Mouse (Mus musculus): ENCODE results near the gene Mmp28. TPM values are rescaled to one million over a fixed set of nuclear protein-coding genes. Genes with fewer than 3 reads are reported as not detected.

Mmp28 gene
- polyA plus RNA-seq, 1 experiment: 10.2 TPM

GRCm38 (mm10) chr11:83406391-83406790 is 56.5 kb downstream of the Mmp28 start:
- no peak for TF ChIP-seq E2F4 (IDR thresholded peaks at IDR 0.05; ENCODE audit: insufficient read depth)
- TF ChIP-seq MYOD1 (IDR thresholded peaks at IDR 0.05; ENCODE audit: control insufficient read depth in 1 of 3, insufficient read length in 2 of 3, low read depth in 2 of 3): no peak
- H3K4me3 ChIP-seq: no peak overlapping the region
- H3ac ChIP-seq (ENCODE audit: control insufficient read depth, insufficient read length): no peak overlapping the region
- peaks cover 20% of the 10 kb centered on the region for H3K27me3 ChIP-seq (ENCODE audit: control insufficient read depth, insufficient read depth, insufficient read length)
- H3K79me2 ChIP-seq (ENCODE audit: control insufficient read depth, insufficient read depth): no peaks in the 10 kb centered on the region
- H3K36me3 ChIP-seq (ENCODE audit: control insufficient read depth, insufficient read depth): peaks cover 19% of the 10 kb centered on the region
- no peak overlapping the region for H3K4me2 ChIP-seq (ENCODE audit: low read depth)

DNA sequence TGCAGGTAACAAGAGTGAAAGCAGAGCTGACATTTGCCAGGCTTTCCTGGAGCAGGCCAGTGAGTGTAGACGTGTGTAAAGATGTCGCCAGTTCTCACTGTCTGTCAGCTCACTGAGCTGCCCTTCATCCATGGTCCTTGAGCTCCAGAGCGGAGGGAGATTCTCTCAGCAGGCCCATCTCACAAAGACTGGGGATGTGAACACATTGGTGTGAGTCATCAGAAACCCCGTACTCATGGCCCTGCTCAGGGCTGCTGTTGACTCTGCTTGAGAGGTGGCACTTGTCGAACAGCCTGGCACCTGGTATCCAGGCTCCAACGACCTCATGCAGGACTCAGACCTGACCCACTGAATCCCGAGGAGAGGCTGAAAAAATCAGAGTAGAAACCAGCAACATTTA is 59.1 kb downstream of the Mmp28 start:
- peaks cover 26% of the 10 kb centered on the region for H3K36me3 ChIP-seq (ENCODE audit: control insufficient read depth, insufficient read depth)
- H3K4me2 ChIP-seq (ENCODE audit: low read depth): no peak overlapping the region
- no peaks in the 10 kb centered on the region for H3K79me2 ChIP-seq (ENCODE audit: control insufficient read depth, insufficient read depth)
- no peak for TF ChIP-seq MYOG (IDR thresholded peaks at IDR 0.05; ENCODE audit: control insufficient read depth in 1 of 3, insufficient read depth in 1 of 3, insufficient read length in 2 of 3, low read depth in 2 of 3)
- no peak for TF ChIP-seq POLR2AphosphoS2 (IDR thresholded peaks at IDR 0.05; ENCODE audit: insufficient read length, low read depth)
- no peak for TF ChIP-seq MAX (IDR thresholded peaks at IDR 0.05; ENCODE audit: low read depth)
- TF ChIP-seq TCF12 (IDR thresholded peaks at IDR 0.05; ENCODE audit: insufficient read depth, poor library complexity, severe bottlenecking): no peak
- no peak for TF ChIP-seq POLR2A (IDR thresholded peaks at IDR 0.05; ENCODE audit: insufficient read length, low read depth)
- TF ChIP-seq TCF3 (IDR thresholded peaks at IDR 0.05; ENCODE audit: insufficient read length, low read depth): no peak
- no peak for TF ChIP-seq E2F4 (IDR thresholded peaks at IDR 0.05; ENCODE audit: insufficient read depth)
- no peak for TF ChIP-seq CEBPB (IDR thresholded peaks at IDR 0.05; ENCODE audit: insufficient read depth, poor library complexity, severe bottlenecking)
- no peak overlapping the region for H3K4me3 ChIP-seq
- H3K27me3 ChIP-seq (ENCODE audit: control insufficient read depth, insufficient read depth, insufficient read length): no peaks in the 10 kb centered on the region
- no peak overlapping the region for H3ac ChIP-seq (ENCODE audit: control insufficient read depth, insufficient read length)

DNA sequence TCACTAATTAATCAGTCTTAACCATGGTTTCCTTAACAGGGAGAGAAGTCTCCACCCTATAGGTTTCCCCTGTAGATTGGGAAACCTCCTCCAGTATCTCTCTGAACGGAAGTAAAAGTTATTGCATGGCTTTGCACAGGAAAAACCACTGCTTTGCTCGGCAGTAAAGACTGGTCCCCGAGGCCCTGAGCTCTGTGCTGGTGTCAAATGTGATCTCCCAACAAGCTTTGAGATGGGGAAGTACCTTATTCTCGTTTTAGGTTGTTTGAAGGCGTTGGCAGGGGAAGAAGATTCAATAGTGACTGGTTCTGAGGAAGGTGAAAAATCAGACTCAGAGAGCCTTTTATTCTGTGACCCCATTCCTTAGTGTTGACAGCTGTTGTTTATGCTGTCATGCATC is 64.1 kb downstream of the Mmp28 start:
- peaks cover 52% of the 10 kb centered on the region for H3K36me3 ChIP-seq (ENCODE audit: control insufficient read depth, insufficient read depth)
- no peak overlapping the region for H3ac ChIP-seq (ENCODE audit: control insufficient read depth, insufficient read length)
- no peak for TF ChIP-seq E2F4 (IDR thresholded peaks at IDR 0.05; ENCODE audit: insufficient read depth)
- no peaks in the 10 kb centered on the region for H3K27me3 ChIP-seq (ENCODE audit: control insufficient read depth, insufficient read depth, insufficient read length)
- H3K4me3 ChIP-seq: no peak overlapping the region
- H3K79me2 ChIP-seq (ENCODE audit: control insufficient read depth, insufficient read depth): no peaks in the 10 kb centered on the region
- H3K4me2 ChIP-seq (ENCODE audit: low read depth): no peak overlapping the region

DNA sequence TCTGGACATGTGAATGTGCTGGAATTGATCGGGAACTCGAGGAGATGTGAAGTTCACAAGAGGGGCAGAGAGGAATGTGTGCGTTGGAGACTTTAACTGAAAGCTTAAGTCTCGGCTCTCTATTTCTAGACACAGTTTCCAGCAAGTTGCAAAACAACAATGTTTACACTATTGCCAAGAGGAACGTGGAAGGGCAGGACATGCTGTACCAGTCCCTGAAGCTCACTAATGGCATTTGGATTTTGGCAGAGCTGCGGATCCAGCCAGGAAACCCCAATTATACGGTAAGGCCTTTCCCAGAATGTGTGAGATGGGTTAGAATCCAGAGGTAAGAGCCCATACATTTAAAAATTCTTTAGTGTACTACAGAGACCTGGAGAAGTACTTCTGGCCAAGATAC is 65.2 kb downstream of the Mmp28 start:
- H3K36me3 ChIP-seq (ENCODE audit: control insufficient read depth, insufficient read depth): peaks cover 44% of the 10 kb centered on the region
- no peak overlapping the region for H3K4me2 ChIP-seq (ENCODE audit: low read depth)
- H3K4me3 ChIP-seq: no peak overlapping the region
- no peaks in the 10 kb centered on the region for H3K79me2 ChIP-seq (ENCODE audit: control insufficient read depth, insufficient read depth)
- TF ChIP-seq MYOD1 (IDR thresholded peaks at IDR 0.05; ENCODE audit: control insufficient read depth in 1 of 3, insufficient read length in 2 of 3, low read depth in 2 of 3): no peak
- H3K27me3 ChIP-seq (ENCODE audit: control insufficient read depth, insufficient read depth, insufficient read length): no peaks in the 10 kb centered on the region
- H3ac ChIP-seq (ENCODE audit: control insufficient read depth, insufficient read length): no peak overlapping the region

- no peak overlapping the region for H3K4me3 ChIP-seq
- no peaks in the 10 kb centered on the region for H3K79me2 ChIP-seq (ENCODE audit: control insufficient read depth, insufficient read depth)
- no peak overlapping the region for H3K4me2 ChIP-seq (ENCODE audit: low read depth)
- no peaks in the 10 kb centered on the region for H3K27me3 ChIP-seq (ENCODE audit: control insufficient read depth, insufficient read depth, insufficient read length)
- H3ac ChIP-seq (ENCODE audit: control insufficient read depth, insufficient read length): no peak overlapping the region
- TF ChIP-seq E2F4 (IDR thresholded peaks at IDR 0.05; ENCODE audit: insufficient read depth): no peak
- TF ChIP-seq POLR2A (IDR thresholded peaks at IDR 0.05; ENCODE audit: insufficient read length, low read depth): no peak
- no peak for TF ChIP-seq REST (IDR thresholded peaks at IDR 0.05; ENCODE audit: insufficient read depth, insufficient read length)
- TF ChIP-seq TCF12 (IDR thresholded peaks at IDR 0.05; ENCODE audit: insufficient read depth, poor library complexity, severe bottlenecking): no peak
- no peak for TF ChIP-seq MYOG (IDR thresholded peaks at IDR 0.05; ENCODE audit: control insufficient read depth in 1 of 3, insufficient read depth in 1 of 3, insufficient read length in 2 of 3, low read depth in 2 of 3)
- no peak for TF ChIP-seq USF1 (IDR thresholded peaks at IDR 0.05; ENCODE audit: low read depth)
- TF ChIP-seq POLR2AphosphoS2 (IDR thresholded peaks at IDR 0.05; ENCODE audit: insufficient read length, low read depth): no peak
- H3K36me3 ChIP-seq (ENCODE audit: control insufficient read depth, insufficient read depth): peaks cover 42% of the 10 kb centered on the region
These were observed 68.0 kb downstream of the Mmp28 start for GRCm38 (mm10) chr11:83394802-83395439.

GRCm38 (mm10) chr11:83393062-83393461 is 69.8 kb downstream of the Mmp28 start:
- Histone ChIP-seq H3K36me3 (ENCODE audit: control insufficient read depth, insufficient read depth) (peaks cover 42% of the 10 kb centered on the region), H3K27me3 (ENCODE audit: control insufficient read depth, insufficient read depth, insufficient read length) (no peaks in the 10 kb centered on the region), H3K4me2 (ENCODE audit: low read depth) (no peak overlapping the region), H3K79me2 (ENCODE audit: control insufficient read depth, insufficient read depth) (no peaks in the 10 kb centered on the region), H3ac (ENCODE audit: control insufficient read depth, insufficient read length) (no peak overlapping the region), H3K4me3 (no peak overlapping the region)
- no peak for TF ChIP-seq TCF12 (IDR thresholded peaks at IDR 0.05; ENCODE audit: insufficient read depth, poor library complexity, severe bottlenecking)
- TF ChIP-seq SRF (IDR thresholded peaks at IDR 0.05; ENCODE audit: control insufficient read depth, insufficient read length, low read depth): no peak
- no peak for TF ChIP-seq CEBPB (IDR thresholded peaks at IDR 0.05; ENCODE audit: insufficient read depth, poor library complexity, severe bottlenecking)
- TF ChIP-seq E2F4 (IDR thresholded peaks at IDR 0.05; ENCODE audit: insufficient read depth): no peak
- no peak for TF ChIP-seq REST (IDR thresholded peaks at IDR 0.05; ENCODE audit: insufficient read depth, insufficient read length)
- no peak for TF ChIP-seq POLR2AphosphoS2 (IDR thresholded peaks at IDR 0.05; ENCODE audit: insufficient read length, low read depth)
- no peak for TF ChIP-seq MAX (IDR thresholded peaks at IDR 0.05; ENCODE audit: low read depth)
- no peak for TF ChIP-seq TCF3 (IDR thresholded peaks at IDR 0.05; ENCODE audit: insufficient read length, low read depth)
- TF ChIP-seq MYOD1 (IDR thresholded peaks at IDR 0.05; ENCODE audit: control insufficient read depth in 1 of 3, insufficient read length in 2 of 3, low read depth in 2 of 3): no peak
- TF ChIP-seq USF1 (IDR thresholded peaks at IDR 0.05; ENCODE audit: low read depth): no peak
- no peak for TF ChIP-seq POLR2A (IDR thresholded peaks at IDR 0.05; ENCODE audit: insufficient read length, low read depth)
- no peak for TF ChIP-seq MYOG (IDR thresholded peaks at IDR 0.05; ENCODE audit: control insufficient read depth in 1 of 3, insufficient read depth in 1 of 3, insufficient read length in 2 of 3, low read depth in 2 of 3)
